Mouse (Mus musculus): ENCODE data around the gene Cx3cl1. TPM values are rescaled to one million over a fixed set of nuclear protein-coding genes. Genes with fewer than 3 reads are reported as not detected.
A peak's percentile ranks its signal among the peaks of the same experiment; 100 is the strongest.

Cx3cl1 gene
- polyA plus RNA-seq, 3 experiments from 2014 or later = 0.38 TPM; not detected in 2

- no peak for ATAC-seq
These were observed 1.9 kb downstream of the Cx3cl1 start for GRCm38 (mm10) chr8:94773700-94774171.

- no peak for ATAC-seq
These were observed 2.8 kb downstream of the Cx3cl1 start for GRCm38 (mm10) chr8:94774601-94775000.

- no peak for ATAC-seq
These were observed 4.5 kb downstream of the Cx3cl1 start for GRCm38 (mm10) chr8:94776346-94776745.

- no peak for ATAC-seq
These were observed 6.2 kb downstream of the Cx3cl1 start for GRCm38 (mm10) chr8:94778036-94778435.

- ATAC-seq = no peak
These were observed 6.7 kb downstream of the Cx3cl1 start for GRCm38 (mm10) chr8:94778473-94778872.

GRCm38 (mm10) chr8:94778895-94779533 lies 7.2 kb downstream of the Cx3cl1 start:
- peak; percentile 75 for ATAC-seq

GRCm38 (mm10) chr8:94779534-94780294 lies 7.9 kb downstream of the Cx3cl1 start:
- ATAC-seq = no peak

- no peak for ATAC-seq
These were observed 8.8 kb downstream of the Cx3cl1 start for GRCm38 (mm10) chr8:94780491-94781154.

- no peak for ATAC-seq
These were observed 9.5 kb downstream of the Cx3cl1 start for GRCm38 (mm10) chr8:94781155-94781837.

GRCm38 (mm10) chr8:94781838-94782235 lies 10.0 kb downstream of the Cx3cl1 start:
- ATAC-seq = no peak

- no peak for ATAC-seq
These were observed 12.1 kb downstream of the Cx3cl1 start for GRCm38 (mm10) chr8:94783890-94784289.

- peak; percentile 64 for ATAC-seq
These were observed 13.6 kb downstream of the Cx3cl1 start for GRCm38 (mm10) chr8:94785247-94785985.

- ATAC-seq = no peak
These were observed 14.3 kb downstream of the Cx3cl1 start for GRCm38 (mm10) chr8:94785995-94786595.

- no peak for ATAC-seq
These were observed 16.0 kb downstream of the Cx3cl1 start for GRCm38 (mm10) chr8:94787524-94788501.

- ATAC-seq = no peak
These were observed 17.6 kb downstream of the Cx3cl1 start for GRCm38 (mm10) chr8:94789256-94789955.

- ATAC-seq = no peak
These were observed 22.6 kb downstream of the Cx3cl1 start for GRCm38 (mm10) chr8:94794368-94794767.

- no peak for ATAC-seq
These were observed 23.0 kb downstream of the Cx3cl1 start for GRCm38 (mm10) chr8:94794782-94795181.

GRCm38 (mm10) chr8:94800278-94800968 lies 28.6 kb downstream of the Cx3cl1 start:
- no peak for ATAC-seq

Measured in inflammation-experienced regulatory T-cells, adult 6 months (primary cell).